8 mouse cellular contexts compared by ENCODE assay signal in genomic region chr15:12549271-12549918, GRCm38 (mm10).
DNase-seq lines count a peak whose midpoint lies in the region; ATAC-seq lines count a peak whose summit lies in the region.

No protein-coding gene starts in this region.

- ATAC-seq in heart, embryonic 12.5 days (ENCODE audit: insufficient number of reproducible peaks, low FRiP score), result peak; percentile 51; the same call in 1 of the 2 replicates
- ATAC-seq in kidney, embryonic 16.5 days (ENCODE audit: low FRiP score, low TSS enrichment), result peak; percentile 75
- ATAC-seq in stomach, embryonic 15.5 days (ENCODE audit: insufficient read depth, low FRiP score, low read depth), result peak; percentile 44; the same call in 1 of the 2 replicates

- H3K4me1 ChIP-seq in heart, embryonic 12.5 days (replicated peaks), result peaks cover 53% of the 10 kb centered on the region
- peaks cover 58% of the 10 kb centered on the region for H3K4me1 ChIP-seq in kidney, embryonic 16.5 days (ENCODE audit: insufficient read depth, low read length)
- H3K4me1 ChIP-seq in stomach, embryonic 15.5 days, result peaks cover 42% of the 10 kb centered on the region

- peak overlapping the region; percentile 62 for H3K4me3 ChIP-seq in heart, embryonic 12.5 days
- H3K4me3 ChIP-seq in kidney, embryonic 16.5 days (ENCODE audit: low read length), result peak overlapping the region; percentile 71
- H3K4me3 ChIP-seq in stomach, embryonic 15.5 days (replicated peaks), result peak overlapping the region; percentile 51

- H3K4me2 ChIP-seq in heart, embryonic 12.5 days, result peak overlapping the region; percentile 97
- H3K4me2 ChIP-seq in kidney, embryonic 16.5 days (replicated peaks; ENCODE audit: low read depth, low read length), result peak overlapping the region; percentile 96
- peak overlapping the region; percentile 87 for H3K4me2 ChIP-seq in stomach, embryonic 15.5 days

- WGBS in heart, embryonic 12.5 days, result under 1% methylated on average over 28 of the region's 28 CpGs
- under 1% methylated on average over 28 of the region's 28 CpGs for WGBS in kidney, embryonic 16.5 days
- WGBS in stomach, embryonic 15.5 days, result under 1% methylated on average over 28 of the region's 28 CpGs

- peak overlapping the region; percentile 21 for H3K27ac ChIP-seq in heart, embryonic 12.5 days (ENCODE audit: poor library complexity, severe bottlenecking)
- peak overlapping the region; percentile 86 for H3K27ac ChIP-seq in kidney, embryonic 16.5 days (ENCODE audit: low read length)
- peak overlapping the region; percentile 73 for H3K27ac ChIP-seq in stomach, embryonic 15.5 days

- H3K36me3 ChIP-seq in heart, embryonic 12.5 days, result no peaks in the 10 kb centered on the region
- no peaks in the 10 kb centered on the region for H3K36me3 ChIP-seq in kidney, embryonic 16.5 days (ENCODE audit: insufficient read depth, low read length)
- no peaks in the 10 kb centered on the region for H3K36me3 ChIP-seq in stomach, embryonic 15.5 days

- no peaks in the 10 kb centered on the region for H3K9me3 ChIP-seq in heart, embryonic 12.5 days (replicated peaks)
- no peaks in the 10 kb centered on the region for H3K9me3 ChIP-seq in kidney, embryonic 16.5 days (ENCODE audit: low read length)
- no peaks in the 10 kb centered on the region for H3K9me3 ChIP-seq in stomach, embryonic 15.5 days

- peak overlapping the region; percentile 87 for H3K9ac ChIP-seq in heart, embryonic 12.5 days
- H3K9ac ChIP-seq in kidney, embryonic 16.5 days (replicated peaks; ENCODE audit: low read length), result peak overlapping the region; percentile 76
- H3K9ac ChIP-seq in stomach, embryonic 15.5 days, result peak overlapping the region; percentile 35; the same call in 1 of the 2 replicates

- H3K27me3 ChIP-seq in heart, embryonic 12.5 days (replicated peaks), result no peaks in the 10 kb centered on the region
- H3K27me3 ChIP-seq in kidney, embryonic 16.5 days (ENCODE audit: insufficient read depth, low read length), result no peaks in the 10 kb centered on the region
- no peaks in the 10 kb centered on the region for H3K27me3 ChIP-seq in stomach, embryonic 15.5 days (replicated peaks)

- peak; percentile 58 to 83 for DNase-seq in heart, adult 18-20 months
- no peak for DNase-seq in heart, adult 8-10 months (ENCODE audit: low spot score)
- peak; percentile 68 for DNase-seq in embryo, embryonic 11 days
- DNase-seq in lung, postnatal 25 days (ENCODE audit: low spot score), result peak; percentile 19
- no peak for DNase-seq in right cerebral cortex, postnatal 36 days (ENCODE audit: low spot score in 2 of 2)

Comparison
In these comparisons a context has a peak if more than half of its experiments do, and no peak if none do; other contexts are left out.
1. DNase-seq: peak in heart, adult 18-20 months (2 of 2), embryo, embryonic 11 days (single experiment) and lung, postnatal 25 days (single experiment); none in heart, adult 8-10 months (single experiment) and right cerebral cortex, postnatal 36 days (0 of 2).
2. H3K27ac ChIP-seq: peak in every context shown above with its lines; median percentile 86 in kidney, embryonic 16.5 days; 73 in stomach, embryonic 15.5 days; 21 in heart, embryonic 12.5 days.
3. H3K9ac ChIP-seq: peak in every context shown above with its lines; median percentile 87 in heart, embryonic 12.5 days; 76 in kidney, embryonic 16.5 days; 35 in stomach, embryonic 15.5 days.
4. Peak in every context shown above with its lines, with median percentiles within 50 percentile points of each other: ATAC-seq, H3K4me2 ChIP-seq and H3K4me3 ChIP-seq.